Mouse (Mus musculus) urinary bladder, postnatal 36 days (tissue): Measurements from ENCODE around the gene Gm10961.
"Not testable (repeated sequence)": the region's sequence is repeated elsewhere in the genome, so short reads cannot be mapped to it uniquely, and the experiment has no call there.

Experiments used
- DNase-seq, 2 experiments: peaks; one replicate each; pipeline ENCODE4 v3.0.0; 2022; ENCODE audit warnings: low spot score in 2 of 2, mixed read lengths in 1 of 2

Gene Gm10961

GRCm38 (mm10) chr3:107612902-107613525 is 18.1 kb upstream of the Gm10961 start:
- DNase-seq, result peak; percentile 29 to 43

GRCm38 (mm10) chr3:107617800-107618199 is 13.3 kb upstream of the Gm10961 start:
- DNase-seq, result no peak

GRCm38 (mm10) chr3:107619911-107620310 is 11.2 kb upstream of the Gm10961 start:
- DNase-seq, result peak in 1 of 2 experiments; percentile 0

- peak in 1 of 2 experiments; percentile 0 for DNase-seq
Observed at GRCm38 (mm10) chr3:107621286-107622075, 9.6 kb upstream of the Gm10961 start.

- DNase-seq, result peak in 1 of 2 experiments; percentile 0
Observed at GRCm38 (mm10) chr3:107622537-107622936, 8.6 kb upstream of the Gm10961 start.

GRCm38 (mm10) chr3:107624424-107624823 is 6.7 kb upstream of the Gm10961 start:
- DNase-seq, result no peak

- no peak for DNase-seq
Observed at GRCm38 (mm10) chr3:107625536-107625935, 5.6 kb upstream of the Gm10961 start.

- DNase-seq, result no peak
Observed at GRCm38 (mm10) chr3:107626751-107627150, 4.4 kb upstream of the Gm10961 start.

- DNase-seq, result no peak
Observed at GRCm38 (mm10) chr3:107627641-107628040, 3.5 kb upstream of the Gm10961 start.

- DNase-seq, result no peak
Observed at GRCm38 (mm10) chr3:107628551-107628950, 2.6 kb upstream of the Gm10961 start.

GRCm38 (mm10) chr3:107629411-107629810 is 1.7 kb upstream of the Gm10961 start:
- DNase-seq, result no peak

- peak; percentile 88 to 93 for DNase-seq
Observed at GRCm38 (mm10) chr3:107631523-107631958, 419 bp downstream of the Gm10961 start, which contains the start of gene Strip1. TSS of gene Strip1 (minus strand) at chr3:107631694.

GRCm38 (mm10) chr3:107632786-107633185 is 1.7 kb downstream of the Gm10961 start:
- DNase-seq, result no peak

GRCm38 (mm10) chr3:107633906-107634305 is 2.8 kb downstream of the Gm10961 start:
- no peak for DNase-seq

GRCm38 (mm10) chr3:107635836-107636235 is 4.7 kb downstream of the Gm10961 start:
- no peak for DNase-seq

- no peak for DNase-seq
Observed at GRCm38 (mm10) chr3:107636236-107636635, 5.1 kb downstream of the Gm10961 start.

GRCm38 (mm10) chr3:107637606-107638172 is 6.6 kb downstream of the Gm10961 start:
- no peak for DNase-seq

- no peak for DNase-seq
Observed at GRCm38 (mm10) chr3:107646947-107647346, 15.8 kb downstream of the Gm10961 start.

- not testable (repeated sequence) for DNase-seq
Observed at GRCm38 (mm10) chr3:107650276-107650675, 19.2 kb downstream of the Gm10961 start.

GRCm38 (mm10) chr3:107652968-107653367 is 21.8 kb downstream of the Gm10961 start:
- DNase-seq, result no peak

- DNase-seq, result no peak
Observed at GRCm38 (mm10) chr3:107654861-107655260, 23.7 kb downstream of the Gm10961 start.

GRCm38 (mm10) chr3:107655491-107655890 is 24.4 kb downstream of the Gm10961 start:
- no peak for DNase-seq

- no peak for DNase-seq
Observed at GRCm38 (mm10) chr3:107656151-107656550, 25.0 kb downstream of the Gm10961 start.
